Mouse (Mus musculus) hindbrain, postnatal 0 days (tissue): ENCODE results near the gene Nck1. TPM values are rescaled to one million over a fixed set of nuclear protein-coding genes. Genes with fewer than 3 reads are reported as not detected.

ENCODE experiments used
- ATAC-seq: fragments of 200-750 bp; cut with Nextera tagmentation; 2 replicates; pipeline ENCODE4 v1.8.0; 2017; ENCODE audit warnings: mild to moderate bottlenecking, moderate TSS enrichment, moderate library complexity
- DNase-seq: peaks from one replicate; pipeline ENCODE4 v3.0.0-alpha.2; 2015; ENCODE audit warnings: low spot score
- H3K27ac ChIP-seq: fragments of 300-500 bp; sonication (generic); 2 replicates; pipeline ENCODE4 v1.5.1; 2014; ENCODE audit warnings: mild to moderate bottlenecking
- H3K27me3 ChIP-seq: fragments of 300-500 bp; sonication (generic); 2 replicates; pipeline ENCODE4 v1.6.1; 2014; ENCODE audit warnings: low read length, mixed read lengths; ENCODE audit not compliant: insufficient read depth
- H3K36me3 ChIP-seq: fragments of 300-500 bp; sonication (generic); 2 replicates; pipeline ENCODE4 v1.6.1; 2014; ENCODE audit warnings: low read length, mixed read lengths; ENCODE audit not compliant: insufficient read depth
- H3K4me1 ChIP-seq: fragments of 300-500 bp; sonication (generic); 2 replicates; pipeline ENCODE4 v1.6.1; 2014; ENCODE audit warnings: antibody characterized with exemption, low read length, mixed read lengths; ENCODE audit not compliant: insufficient read depth
- H3K4me2 ChIP-seq: fragments of 300-500 bp; sonication (generic); 2 replicates; pipeline ENCODE4 v1.6.1; 2014; ENCODE audit warnings: low read depth, mild to moderate bottlenecking, low read length, moderate library complexity, mixed read lengths
- H3K4me3 ChIP-seq: fragments of 300-500 bp; sonication (generic); 2 replicates; pipeline ENCODE4 v1.5.1; 2014; ENCODE audit warnings: low read length
- H3K9ac ChIP-seq: fragments of 300-500 bp; sonication (generic); replicated peaks from 2 replicates; pipeline ENCODE4 v1.6.1; 2014; ENCODE audit warnings: mild to moderate bottlenecking, low read length, moderate library complexity, mixed read lengths
- H3K9me3 ChIP-seq: fragments of 300-500 bp; sonication (generic); 2 replicates; pipeline ENCODE4 v1.6.1; 2016; ENCODE audit warnings: low read length, mixed read lengths
- CTCF ChIP-seq: IDR thresholded peaks from 2 replicates; pipeline ENCODE4 v1.5.1; 2016; ENCODE audit warnings: antibody characterized with exemption, control low read depth, low read depth
- WGBS: fragments of 180-500 bp; shearing (Covaris S2); extraction: QIAGEN DNeasy Blood & Tissue Kit; methylation state at CpG from one replicate; pipeline ENCODE4 v1.1.7; 2014; 5-methylcytosine and 5-hydroxymethylcytosine counted together
- polyA plus RNA-seq: library from polyadenylated mRNA; unstranded; fragments of >200 nt; fragmentation: Nextera tagmentation; extraction: Ambion mirVana; gene quantifications from 2 replicates; pipeline ENCODE4 v1.2.1, GENCODE M21; 2015
- total RNA-seq: library from RNA; depleted of rRNA; stranded (reverse); fragments of >200 nt; gene quantifications from 2 replicates; pipeline ENCODE4 v1.2.3, GENCODE M21; 2014; rRNA removed

Nck1 gene
- total and polyA plus RNA-seq, 2 experiments from 2014 or later: 10.6 to 38.3 TPM

- Histone ChIP-seq H3K36me3 (no peaks in the 10 kb centered on the region), H3K27ac (no peak overlapping the region), H3K4me2 (peak overlapping the region; percentile 64), H3K27me3 (no peaks in the 10 kb centered on the region), H3K9ac (no peak overlapping the region), H3K9me3 (no peaks in the 10 kb centered on the region), H3K4me3 (peak overlapping the region; percentile 34), H3K4me1 (no peaks in the 10 kb centered on the region)
- TF ChIP-seq CTCF: peak; percentile 85
- DNase-seq: peak; percentile 94
- ATAC-seq: peak; percentile 60; the same call in 1 of the 2 replicates
- WGBS: 6% methylated on average over 24 of the region's 25 CpGs
Measured at GRCm38 (mm10) chr9:100453944-100454663, 91.8 kb downstream of the Nck1 start.

- Histone ChIP-seq H3K4me1 (no peaks in the 10 kb centered on the region), H3K9ac (no peak overlapping the region), H3K36me3 (no peaks in the 10 kb centered on the region), H3K9me3 (no peaks in the 10 kb centered on the region), H3K27ac (no peak overlapping the region), H3K4me3 (no peak overlapping the region), H3K27me3 (peaks cover 4% of the 10 kb centered on the region; the same call in 1 of the 2 replicates), H3K4me2 (no peak overlapping the region)
- DNase-seq: no peak
- 60% methylated on average over 6 of the region's 6 CpGs for WGBS
- ATAC-seq: no peak
- TF ChIP-seq CTCF: no peak
Measured at GRCm38 (mm10) chr9:100452432-100452831, 93.5 kb downstream of the Nck1 start.

- peak overlapping the region; percentile 47 for H3K9ac ChIP-seq
- H3K27ac ChIP-seq: peak overlapping the region; percentile 81; the same call in 1 of the 2 replicates
- WGBS: under 1% methylated on average over 32 of the region's 32 CpGs
- no peaks in the 10 kb centered on the region for H3K9me3 ChIP-seq
- peaks cover 6% of the 10 kb centered on the region; the same call in 1 of the 2 replicates for H3K27me3 ChIP-seq
- DNase-seq: peak; percentile 93
- peak; percentile 95 for ATAC-seq
- H3K4me1 ChIP-seq: 0 out of 2 replicates have a peak, but pooled peaks cover 2% of the 10 kb centered on the region
- peak overlapping the region; percentile 41 for H3K4me3 ChIP-seq
- no peaks in the 10 kb centered on the region for H3K36me3 ChIP-seq
- H3K4me2 ChIP-seq: peak overlapping the region; percentile 68
- peak; percentile 89 for TF ChIP-seq CTCF
Measured at GRCm38 (mm10) chr9:100446059-100446686, 99.8 kb downstream of the Nck1 start.

Other genes with a start within 250 kb of the Nck1 start
- gene Il20rb, start 59.3 kb downstream of the Nck1 start, total RNA-seq: 2.1 and 2.4 TPM in 2 replicates
- gene Il20rb, start 59.3 kb downstream of the Nck1 start, polyA plus RNA-seq: 2.3 and 2.7 TPM in 2 replicates
- 23.9 and 28.1 TPM in 2 replicates for gene Slc35g2, start 25.0 kb upstream of the Nck1 start, total RNA-seq
- gene Slc35g2, start 25.0 kb upstream of the Nck1 start, polyA plus RNA-seq: 24.7 and 25.3 TPM in 2 replicates
- 26.1 and 34.1 TPM in 2 replicates for gene Stag1, start 51.7 kb upstream of the Nck1 start, total RNA-seq
- gene Stag1, start 51.7 kb upstream of the Nck1 start, polyA plus RNA-seq: 33.9 and 38.2 TPM in 2 replicates